Mouse (Mus musculus): Measurements from ENCODE around the gene Platr25. TPM values are rescaled to one million over a fixed set of nuclear protein-coding genes. Genes with fewer than 3 reads are reported as not detected.
A peak's percentile ranks its signal among the peaks of the same experiment; 100 is the strongest.
"Not testable (repeated sequence)": the region's sequence is repeated elsewhere in the genome, so short reads cannot be mapped to it uniquely, and the experiment has no call there.

The Platr25 gene
- polyA plus RNA-seq (2015; fragmentation: Nextera tagmentation; extraction: Ambion mirVana): 25.6 and 25.8 TPM in 2 replicates

- not testable (repeated sequence) for H3K27ac ChIP-seq; H3K36me3 ChIP-seq; H3K27me3 ChIP-seq (replicated peaks); H3K9me3 ChIP-seq; H3K4me1 ChIP-seq; H3K9ac ChIP-seq
- peak within 1 kb of the TSS; percentile 55 for H3K4me3 ChIP-seq (replicated peaks)
- 11% methylated on average over 20 of the region's 20 CpGs for WGBS
- peak within 1 kb of the TSS; percentile 60 for H3K4me2 ChIP-seq
- ATAC-seq (ENCODE audit: insufficient read depth, low FRiP score, low read depth): peak; percentile 91
Measured at GRCm38 (mm10) chr13:62760432-62761415, at the start of gene Platr25. Platr25 (minus strand) TSS chr13:62760709.

GRCm38 (mm10) chr13:62807981-62808380 lies 47.5 kb upstream of the Platr25 start:
- H3K27ac ChIP-seq; H3K4me2 ChIP-seq; H3K4me3 ChIP-seq (replicated peaks); ATAC-seq (ENCODE audit: insufficient read depth, low FRiP score, low read depth); H3K36me3 ChIP-seq; H3K9ac ChIP-seq; H3K27me3 ChIP-seq (replicated peaks); H3K4me1 ChIP-seq; H3K9me3 ChIP-seq: not testable (repeated sequence)
- WGBS: 90% methylated on average over 6 of the region's 6 CpGs

GRCm38 (mm10) chr13:62786135-62786493 lies 25.6 kb upstream of the Platr25 start:
- 42% methylated on average over 2 of the region's 2 CpGs for WGBS
- not testable (repeated sequence) for H3K27me3 ChIP-seq (replicated peaks); H3K4me1 ChIP-seq; ATAC-seq (ENCODE audit: insufficient read depth, low FRiP score, low read depth); H3K9ac ChIP-seq; H3K36me3 ChIP-seq; H3K9me3 ChIP-seq; H3K27ac ChIP-seq
- Histone ChIP-seq H3K4me3 (replicated peaks) (peak overlapping the region; percentile 55), H3K4me2 (peak overlapping the region; percentile 64)

- Histone ChIP-seq H3K4me2 (peak within 1 kb of the TSS; percentile 64), H3K9ac (peak within 1 kb of the TSS; percentile 39; the same call in 1 of the 2 replicates), H3K4me3 (replicated peaks) (peak within 1 kb of the TSS; percentile 55)
- not testable (repeated sequence) for H3K36me3 ChIP-seq; H3K9me3 ChIP-seq; H3K4me1 ChIP-seq; H3K27ac ChIP-seq; H3K27me3 ChIP-seq (replicated peaks)
- ATAC-seq (ENCODE audit: insufficient read depth, low FRiP score, low read depth): peak; percentile 100
- WGBS: 4% methylated on average over 22 of the region's 23 CpGs
Measured at GRCm38 (mm10) chr13:62785199-62786134, 25.0 kb upstream of the Platr25 start, which contains the start of gene Gm5141. Gm5141 (minus strand) TSS chr13:62785808.

GRCm38 (mm10) chr13:62763806-62764205 lies 3.3 kb upstream of the Platr25 start:
- not testable (repeated sequence) for H3K9ac ChIP-seq; H3K4me1 ChIP-seq; H3K9me3 ChIP-seq; H3K27me3 ChIP-seq (replicated peaks); ATAC-seq (ENCODE audit: insufficient read depth, low FRiP score, low read depth); H3K36me3 ChIP-seq; H3K4me3 ChIP-seq (replicated peaks); H3K27ac ChIP-seq; H3K4me2 ChIP-seq
- WGBS: 66% methylated on average over 2 of the region's 2 CpGs

GRCm38 (mm10) chr13:62733322-62733721 lies 27.2 kb downstream of the Platr25 start:
- no peaks in the 10 kb centered on the region for H3K27me3 ChIP-seq (replicated peaks)
- no peaks in the 10 kb centered on the region for H3K36me3 ChIP-seq
- no peak overlapping the region for H3K4me3 ChIP-seq (replicated peaks)
- H3K4me1 ChIP-seq: no peaks in the 10 kb centered on the region
- ATAC-seq (ENCODE audit: insufficient read depth, low FRiP score, low read depth): no peak
- H3K4me2 ChIP-seq: no peak overlapping the region
- no peak overlapping the region for H3K9ac ChIP-seq
- 91% methylated on average over 2 of the region's 2 CpGs for WGBS
- H3K27ac ChIP-seq: no peak overlapping the region
- no peaks in the 10 kb centered on the region for H3K9me3 ChIP-seq

- not testable (repeated sequence) for H3K9me3 ChIP-seq; H3K4me3 ChIP-seq (replicated peaks); H3K27me3 ChIP-seq (replicated peaks); ATAC-seq (ENCODE audit: insufficient read depth, low FRiP score, low read depth); H3K27ac ChIP-seq; H3K36me3 ChIP-seq; H3K4me1 ChIP-seq; H3K4me2 ChIP-seq; H3K9ac ChIP-seq
- 89% methylated on average over 8 of the region's 8 CpGs for WGBS
Measured at GRCm38 (mm10) chr13:62712611-62713010, 47.9 kb downstream of the Platr25 start.

GRCm38 (mm10) chr13:62685287-62685648 lies 75.2 kb downstream of the Platr25 start:
- Histone ChIP-seq H3K4me2 (peak overlapping the region; percentile 43; the same call in 1 of the 2 replicates), H3K4me3 (replicated peaks) (peak overlapping the region; percentile 52)
- not testable (repeated sequence) for H3K4me1 ChIP-seq; H3K27ac ChIP-seq; H3K27me3 ChIP-seq (replicated peaks); ATAC-seq (ENCODE audit: insufficient read depth, low FRiP score, low read depth); H3K9me3 ChIP-seq; H3K9ac ChIP-seq; H3K36me3 ChIP-seq
- WGBS: 25% methylated on average over 4 of the region's 4 CpGs

GRCm38 (mm10) chr13:62684608-62685286 lies 75.8 kb downstream of the Platr25 start:
- not testable (repeated sequence) for H3K4me1 ChIP-seq; H3K36me3 ChIP-seq; H3K9ac ChIP-seq; H3K9me3 ChIP-seq; H3K27me3 ChIP-seq (replicated peaks)
- 1% methylated on average over 19 of the region's 20 CpGs for WGBS
- ATAC-seq (ENCODE audit: insufficient read depth, low FRiP score, low read depth): peak; percentile 100
- H3K4me3 ChIP-seq (replicated peaks): peak overlapping the region; percentile 52
- peak overlapping the region; percentile 52 for H3K4me2 ChIP-seq
- peak overlapping the region; percentile 57; the same call in 1 of the 2 replicates for H3K27ac ChIP-seq

- Histone ChIP-seq H3K4me1 (no peaks in the 10 kb centered on the region), H3K4me3 (replicated peaks) (peak overlapping the region; percentile 67), H3K27ac (no peak overlapping the region), H3K9me3 (no peaks in the 10 kb centered on the region), H3K4me2 (peak overlapping the region; percentile 56), H3K36me3 (no peaks in the 10 kb centered on the region), H3K9ac (peak overlapping the region; percentile 34; the same call in 1 of the 2 replicates), H3K27me3 (replicated peaks) (no peaks in the 10 kb centered on the region)
- 18% methylated on average over 8 of the region's 8 CpGs for WGBS
- peak; percentile 83 for ATAC-seq (ENCODE audit: insufficient read depth, low FRiP score, low read depth)
Measured at GRCm38 (mm10) chr13:62653369-62653743, 107.2 kb downstream of the Platr25 start.

GRCm38 (mm10) chr13:62652681-62653368 lies 107.7 kb downstream of the Platr25 start:
- ATAC-seq (ENCODE audit: insufficient read depth, low FRiP score, low read depth): peak; percentile 97
- H3K36me3 ChIP-seq; H3K27me3 ChIP-seq (replicated peaks); H3K27ac ChIP-seq; H3K9me3 ChIP-seq; H3K4me1 ChIP-seq: not testable (repeated sequence)
- H3K4me3 ChIP-seq (replicated peaks): peak overlapping the region; percentile 67
- peak overlapping the region; percentile 56 for H3K4me2 ChIP-seq
- H3K9ac ChIP-seq: peak overlapping the region; percentile 41; the same call in 1 of the 2 replicates
- WGBS: 1% methylated on average over 16 of the region's 16 CpGs
